8 mouse cellular contexts compared by ENCODE assay signal in the genomic region with DNA sequence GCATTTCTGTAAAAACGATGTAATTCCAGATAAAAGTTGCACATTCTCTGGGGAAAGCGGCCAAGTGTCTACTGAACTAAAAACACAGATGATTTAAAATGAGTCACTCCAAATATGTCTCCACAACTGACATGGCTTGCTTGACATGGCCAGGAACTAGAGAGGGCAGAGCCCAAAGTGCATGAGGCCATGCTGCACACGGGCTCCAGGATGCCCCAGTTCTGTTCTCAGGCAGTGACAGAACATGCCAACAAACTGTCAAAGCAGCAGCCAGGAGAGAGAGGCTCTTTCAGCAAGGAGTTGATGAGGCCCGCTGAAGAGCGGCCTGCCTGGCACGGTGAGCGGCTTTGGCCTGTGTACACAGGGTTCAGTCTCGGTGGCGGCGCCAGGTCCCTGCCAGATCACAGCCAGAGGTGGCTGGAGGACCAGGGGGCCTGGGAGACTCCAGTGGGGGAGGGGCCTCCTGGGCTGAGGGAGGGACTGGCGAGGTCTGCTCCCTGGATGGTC.
DNase-seq lines count a peak whose midpoint lies in the region; ATAC-seq lines count a peak whose summit lies in the region.

No protein-coding gene starts in this region.

- no peaks in the 10 kb centered on the region for H3K9me3 ChIP-seq in midbrain, embryonic 11.5 days (ENCODE audit: control insufficient read depth, low read length)

- DNase-seq in Muller cell, postnatal 12 days (ENCODE audit: inconsistent ontology term), result peak; percentile 91
- peak; percentile 77 to 83 for DNase-seq in frontal cortex, postnatal 10 days (ENCODE audit: low spot score in 2 of 2)
- DNase-seq in heart, postnatal 4 days, result peak; percentile 84
- peak; percentile 49 for DNase-seq in left cerebral cortex, adult 11 months (ENCODE audit: low spot score)
- no peak for DNase-seq in midbrain, embryonic 11.5 days (ENCODE audit: low spot score, missing footprints)
- DNase-seq in thymus, postnatal 10 days (ENCODE audit: low spot score in 2 of 2), result no peak

- WGBS in midbrain, embryonic 11.5 days, result 79% methylated on average over 11 of the region's 11 CpGs

- no peak overlapping the region for H3K4me2 ChIP-seq in midbrain, embryonic 11.5 days

- no peak overlapping the region for H3K9ac ChIP-seq in midbrain, embryonic 11.5 days (ENCODE audit: low read length)

- peak; percentile 82 for ATAC-seq in cerebellum, adult (ENCODE audit: insufficient number of reproducible peaks, low FRiP score, low TSS enrichment)
- ATAC-seq in midbrain, embryonic 11.5 days (ENCODE audit: low FRiP score), result peak; percentile 36; the same call in 1 of the 2 replicates
- ATAC-seq in inflammation-experienced regulatory T-cells, adult 6 months, result no peak

- peaks cover 11% of the 10 kb centered on the region for H3K4me1 ChIP-seq in midbrain, embryonic 11.5 days (ENCODE audit: control insufficient read depth, insufficient read depth, low read length)

- no peak overlapping the region for H3K27ac ChIP-seq in midbrain, embryonic 11.5 days (ENCODE audit: low read depth, low read length)

- no peaks in the 10 kb centered on the region; the same call in 1 of the 2 replicates for H3K36me3 ChIP-seq in midbrain, embryonic 11.5 days (ENCODE audit: control insufficient read depth, insufficient read depth, low read length)

- H3K27me3 ChIP-seq in midbrain, embryonic 11.5 days (ENCODE audit: control insufficient read depth, insufficient read depth, low read length), result no peaks in the 10 kb centered on the region

- H3K4me3 ChIP-seq in midbrain, embryonic 11.5 days (ENCODE audit: low read depth, low read length), result no peak overlapping the region

Comparison
In these comparisons a context has a peak if more than half of its experiments do, and no peak if none do; other contexts are left out.
1. DNase-seq: peak in Muller cell, postnatal 12 days (single experiment), frontal cortex, postnatal 10 days (2 of 2), heart, postnatal 4 days (single experiment) and left cerebral cortex, adult 11 months (single experiment); none in midbrain, embryonic 11.5 days (single experiment) and thymus, postnatal 10 days (0 of 2).